Mouse (Mus musculus) kidney, adult 9 months (tissue): Measurements from ENCODE around the gene Adh1.
A peak's percentile ranks its signal among the peaks of the same experiment; 100 is the strongest.

Experiments
- DNase-seq: peaks from one replicate; pipeline ENCODE4 v3.0.0; 2022

Gene Adh1

DNA sequence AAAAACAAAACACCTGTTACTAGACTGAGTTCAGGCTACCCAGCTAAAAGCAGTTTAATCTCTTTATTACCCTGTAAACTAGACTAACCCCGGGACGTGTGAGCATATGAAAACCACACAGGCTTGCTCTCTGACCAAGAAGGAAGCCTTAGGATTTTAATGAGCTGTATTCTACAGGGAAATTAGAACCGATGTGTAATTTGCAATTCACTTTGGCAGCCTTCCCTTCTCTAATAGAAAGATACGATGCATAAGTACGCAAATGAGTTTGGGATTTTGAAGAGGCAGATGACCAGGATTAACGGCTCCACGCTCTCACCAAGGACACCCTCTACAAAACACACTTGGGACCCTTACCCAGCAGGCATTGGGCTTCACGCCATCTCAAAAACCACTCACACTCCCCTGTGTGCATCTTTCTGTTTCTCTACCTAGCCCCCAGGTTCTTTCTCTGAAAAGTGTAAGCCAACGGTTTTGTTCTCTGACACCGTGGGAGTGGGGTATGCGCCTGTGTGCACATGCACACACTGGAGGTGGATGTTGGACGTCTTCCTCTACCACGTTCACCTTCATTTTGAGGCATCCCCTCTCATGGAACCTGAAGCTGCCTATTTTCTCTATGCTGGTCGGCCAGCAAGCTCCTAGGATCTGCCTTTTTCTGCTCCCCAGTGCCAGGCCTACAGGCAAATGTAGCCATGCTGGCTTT, 18.6 kb upstream of the Adh1 start:
- no peak for DNase-seq

DNA sequence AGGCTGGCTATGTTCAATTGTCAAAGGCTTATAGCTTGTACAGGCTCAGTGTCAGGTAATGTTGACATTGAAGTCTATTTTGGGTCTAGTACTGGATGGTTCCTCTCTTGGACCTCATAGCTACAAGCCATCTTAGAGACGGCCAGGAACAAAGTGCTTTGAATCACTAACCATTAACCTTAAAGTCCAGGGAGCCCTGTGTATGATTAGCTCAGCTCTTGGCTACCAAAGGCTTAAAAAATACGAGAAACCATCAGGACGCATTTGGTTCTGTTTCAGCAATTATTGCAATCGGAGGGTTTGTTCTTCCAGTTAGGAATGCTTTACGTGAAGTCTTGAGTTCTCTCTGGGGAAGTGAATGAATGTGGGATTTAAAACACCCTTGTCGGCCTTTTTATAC, 17.9 kb upstream of the Adh1 start:
- peak; percentile 92 for DNase-seq

DNA sequence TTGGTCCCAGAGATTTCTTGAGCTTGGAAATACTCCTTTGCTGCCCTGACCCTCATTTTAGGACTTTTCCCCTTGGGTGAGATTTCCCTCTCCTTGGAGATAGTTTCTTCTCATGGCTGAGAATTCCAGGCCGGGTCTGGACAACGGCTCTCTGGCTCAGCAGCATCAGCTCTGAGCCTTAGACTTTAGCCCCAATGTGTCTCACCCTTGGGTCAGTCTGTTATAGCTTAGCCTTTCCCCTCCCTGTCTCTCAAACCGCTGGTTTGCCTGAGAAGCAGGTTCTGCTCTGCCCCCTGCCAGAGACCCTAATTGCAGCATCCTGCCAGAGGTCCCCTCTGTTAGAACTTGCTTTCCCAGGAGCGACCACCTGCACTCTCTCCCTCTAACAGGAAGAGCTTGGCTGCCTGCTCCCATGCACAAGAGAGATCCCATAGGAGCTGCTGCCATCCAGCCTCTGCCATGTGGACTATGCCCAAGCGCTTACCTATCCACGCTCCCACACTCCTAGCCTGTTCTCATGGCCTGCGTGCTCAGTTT, 16.4 kb upstream of the Adh1 start:
- peak; percentile 77 for DNase-seq

DNA sequence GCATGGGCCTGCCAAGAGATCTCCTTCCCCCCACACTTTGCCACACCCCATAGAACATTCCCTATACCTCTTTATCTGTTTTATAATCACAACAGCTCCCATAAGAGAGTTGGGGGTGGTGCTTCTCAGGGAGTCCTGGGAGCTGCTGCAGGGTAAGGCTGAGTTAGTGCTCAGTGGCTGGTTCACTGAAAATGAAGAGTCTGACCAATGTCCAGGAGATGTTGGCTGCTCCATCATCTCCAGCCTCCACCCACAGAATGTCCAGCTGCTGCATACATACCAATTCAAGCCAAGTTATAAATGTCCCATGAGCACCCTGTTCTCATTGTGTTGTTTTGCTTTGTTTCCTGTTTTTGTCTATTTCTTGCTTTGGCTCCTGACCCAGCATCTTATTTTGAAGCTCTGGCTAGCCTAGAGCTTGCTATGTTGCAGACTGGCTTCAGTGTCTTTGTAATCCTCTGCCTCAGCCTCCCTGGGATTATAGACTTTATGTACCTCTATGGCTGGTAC, 14.2 kb upstream of the Adh1 start:
- no peak for DNase-seq

DNA sequence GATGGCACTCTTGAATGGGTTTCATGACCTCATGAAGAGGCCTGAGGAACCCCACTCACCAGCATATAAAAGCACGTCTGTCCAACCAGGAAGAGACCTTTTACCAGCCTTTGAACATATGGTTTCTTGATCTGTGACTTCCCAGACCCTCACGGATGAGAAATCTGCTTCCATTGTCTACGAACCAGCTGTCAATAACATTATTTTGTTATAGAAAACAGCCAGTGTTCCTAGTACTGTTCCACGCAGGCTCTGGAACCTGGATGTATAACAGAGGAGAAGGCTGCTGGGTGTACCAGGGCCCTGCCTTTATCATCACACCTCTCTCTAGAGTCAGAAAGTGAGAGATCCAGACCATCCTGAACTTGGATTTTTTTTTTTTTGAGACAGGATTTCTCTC, 13.6 kb upstream of the Adh1 start:
- DNase-seq, result no peak

DNA sequence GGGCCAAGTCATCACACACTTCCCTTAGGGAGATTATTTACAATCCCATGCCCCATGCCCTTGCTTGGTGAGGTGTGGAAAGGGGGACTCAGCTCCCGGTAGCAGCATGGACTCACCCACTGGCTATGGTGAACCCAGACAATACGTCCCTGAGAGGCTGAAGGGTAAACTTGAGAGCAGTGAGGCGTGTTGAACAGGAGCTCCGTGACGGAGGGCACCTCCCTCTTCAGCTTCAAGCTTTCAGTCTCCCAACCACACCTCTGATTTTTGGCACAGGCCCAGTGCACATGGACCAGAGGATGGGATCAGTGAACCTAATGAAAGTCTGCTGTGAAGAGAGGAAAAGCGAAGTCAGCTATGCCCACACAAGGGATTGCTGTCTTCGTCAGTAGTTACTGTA, 12.8 kb upstream of the Adh1 start:
- DNase-seq, result peak; percentile 97

DNA sequence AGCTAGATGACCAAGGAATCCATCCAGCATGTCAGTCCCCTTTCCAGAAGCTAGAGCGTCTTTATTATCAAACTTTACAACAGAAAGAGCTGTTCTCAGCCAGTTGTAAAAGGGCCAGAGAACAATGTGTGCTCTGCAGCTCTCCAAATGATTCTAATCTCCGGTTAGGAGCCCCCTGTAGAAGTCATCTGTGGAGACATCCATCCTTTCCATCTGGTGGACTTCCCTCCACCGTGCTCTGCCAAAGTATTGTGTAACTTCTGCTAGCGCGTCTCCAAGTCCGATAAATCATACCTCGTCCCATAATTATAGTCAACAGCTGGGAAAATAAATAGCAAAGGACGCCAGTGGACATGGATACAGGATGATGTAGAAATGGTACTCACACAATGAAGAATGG, 12.0 kb upstream of the Adh1 start:
- DNase-seq, result peak; percentile 64

DNA sequence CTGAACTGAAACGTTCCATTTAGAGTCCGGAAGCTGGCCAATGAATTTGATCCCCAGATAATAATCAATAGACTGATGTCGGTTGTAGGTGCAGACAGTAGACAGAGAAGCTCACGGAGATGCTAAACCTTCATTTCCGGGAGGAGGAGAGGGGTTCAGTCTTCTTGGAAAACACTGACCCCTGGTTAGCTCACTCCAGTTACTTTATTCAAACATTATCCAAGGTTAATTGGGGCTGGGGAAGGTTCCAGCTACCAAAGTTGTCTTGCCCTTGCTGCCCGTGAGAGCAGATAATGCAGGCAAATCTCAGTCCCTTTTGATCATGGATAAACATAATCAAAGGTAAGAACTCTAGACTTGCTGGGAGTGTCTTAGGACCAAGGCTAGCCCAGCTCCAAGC, 9.6 kb upstream of the Adh1 start:
- DNase-seq, result peak; percentile 79

DNA sequence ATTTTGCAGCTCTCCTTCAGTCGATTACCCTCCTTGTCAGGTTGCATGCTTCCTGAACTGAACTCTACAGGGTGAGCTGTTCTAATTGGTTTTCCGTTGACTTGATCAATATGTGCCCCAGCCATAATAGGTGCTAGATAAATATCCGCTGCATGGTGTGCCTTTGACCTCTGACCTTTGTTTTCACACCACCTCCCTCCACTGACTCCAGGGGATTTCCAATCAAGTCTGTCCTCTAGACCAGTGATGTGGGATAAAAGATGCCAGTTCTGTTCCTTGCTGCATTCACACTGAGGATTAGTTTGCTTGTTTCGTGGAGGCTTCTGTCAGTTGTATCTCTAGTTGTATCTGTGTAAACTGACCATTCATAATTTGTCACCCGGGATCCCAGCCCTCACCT, 6.6 kb upstream of the Adh1 start:
- no peak for DNase-seq

DNA sequence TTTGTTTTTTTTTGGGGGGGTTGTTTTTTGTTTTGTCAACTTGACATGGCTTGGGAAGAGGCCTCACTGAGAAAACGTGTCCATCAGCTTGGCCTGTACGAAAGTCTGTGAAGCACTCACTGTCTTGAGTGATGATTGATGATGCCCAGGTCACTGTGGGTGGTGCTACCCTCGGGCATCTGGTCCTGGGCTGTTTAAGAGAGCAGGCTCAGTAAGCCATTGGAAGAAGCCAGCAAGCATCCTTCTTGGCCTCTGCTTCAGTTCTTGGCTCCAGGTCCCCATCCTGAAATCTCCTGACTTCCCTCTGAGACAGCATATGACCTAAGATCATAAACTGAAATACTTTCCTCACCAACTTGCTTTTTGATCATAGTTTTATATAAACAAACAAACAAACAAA, 5.4 kb upstream of the Adh1 start:
- DNase-seq, result no peak

DNA sequence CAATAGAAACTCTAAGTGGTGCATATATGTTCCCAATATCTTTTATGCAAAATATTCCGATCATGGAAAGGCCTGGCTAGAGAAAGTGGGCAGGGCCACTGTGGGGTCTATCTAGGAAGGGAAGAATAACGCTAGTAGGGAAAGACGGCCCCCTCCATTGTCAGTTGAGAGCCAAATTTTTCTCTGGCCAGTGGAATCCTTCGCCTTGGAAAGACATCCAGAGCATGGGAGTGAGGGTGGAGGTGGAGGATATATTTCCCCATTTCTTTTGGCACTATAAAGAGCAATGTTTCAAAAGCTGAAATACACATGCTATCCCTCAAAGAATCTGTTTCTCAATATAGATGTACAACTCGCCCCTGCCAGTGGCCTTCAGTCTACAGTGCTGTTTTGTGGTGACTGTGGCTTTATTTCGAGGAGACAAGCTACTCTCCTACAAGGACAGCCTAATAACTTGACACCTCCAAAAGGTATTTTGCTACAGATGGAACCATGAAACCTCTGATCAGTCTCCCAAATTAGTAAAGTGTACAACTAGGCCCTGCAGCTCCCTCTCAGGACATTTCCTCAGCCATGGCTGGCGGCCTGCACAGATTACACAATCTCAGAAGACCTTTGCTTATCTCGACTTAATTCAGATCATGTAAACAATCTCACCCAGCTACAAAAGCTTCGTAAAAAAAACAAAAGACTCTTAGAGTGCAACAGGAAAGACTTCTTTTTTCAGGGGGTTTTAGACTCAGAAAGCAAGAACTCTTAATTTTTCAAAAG, 4.8 kb upstream of the Adh1 start:
- DNase-seq, result no peak

DNA sequence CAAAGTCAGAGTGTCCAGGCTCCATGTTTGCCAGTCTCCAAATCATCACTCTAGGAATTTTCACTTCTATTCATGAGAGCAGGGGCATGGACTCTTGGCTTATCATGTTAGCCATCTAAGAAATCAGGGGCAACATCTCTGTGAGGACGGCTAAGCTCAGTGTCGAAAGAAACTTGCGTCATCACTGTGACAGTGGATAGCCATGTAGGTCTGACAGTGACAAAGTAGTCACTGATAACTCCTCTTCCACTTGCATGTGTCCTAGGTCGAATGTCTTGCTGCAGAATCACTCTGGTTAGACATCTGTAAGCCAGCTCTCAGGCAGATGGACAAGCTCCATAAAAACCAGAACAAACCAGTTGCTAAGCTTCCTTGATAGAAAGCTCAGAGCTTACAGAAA, 1.8 kb downstream of the Adh1 start:
- no peak for DNase-seq

DNA sequence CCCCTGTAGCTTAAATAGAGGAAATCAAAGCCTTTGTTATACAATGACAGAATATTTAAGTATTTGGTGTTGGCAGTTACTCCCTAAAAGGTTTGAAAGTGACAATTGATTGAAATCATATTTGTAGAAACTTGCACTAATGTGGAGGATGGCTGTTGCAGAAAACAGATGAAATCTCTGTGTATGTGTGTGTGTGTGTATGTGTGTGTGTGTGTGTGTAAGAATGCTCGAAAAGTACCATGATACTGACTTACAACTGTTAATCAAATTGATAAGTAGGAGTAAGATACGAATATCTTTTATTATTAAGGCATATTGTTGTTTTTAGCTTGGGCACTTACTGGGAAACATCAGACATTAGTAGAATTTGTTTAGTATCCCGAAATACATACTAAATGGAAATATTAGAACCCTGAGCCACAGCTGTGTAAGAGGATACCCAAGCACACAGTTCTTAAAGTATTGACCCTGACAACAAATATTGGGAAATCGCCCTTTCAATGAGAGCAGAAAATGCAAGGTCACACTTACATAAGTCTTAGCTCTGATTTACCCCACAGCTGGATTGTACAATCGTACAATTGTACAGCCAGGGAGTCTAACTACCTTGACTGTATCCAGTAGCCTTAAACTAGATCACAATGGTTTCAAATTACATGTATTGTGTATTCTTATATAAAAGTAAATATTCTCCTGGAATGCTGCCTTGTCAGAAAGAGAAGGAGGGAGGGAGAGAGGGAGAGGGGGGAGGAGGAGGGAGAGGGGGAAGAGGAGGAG, 2.6 kb downstream of the Adh1 start:
- no peak for DNase-seq

DNA sequence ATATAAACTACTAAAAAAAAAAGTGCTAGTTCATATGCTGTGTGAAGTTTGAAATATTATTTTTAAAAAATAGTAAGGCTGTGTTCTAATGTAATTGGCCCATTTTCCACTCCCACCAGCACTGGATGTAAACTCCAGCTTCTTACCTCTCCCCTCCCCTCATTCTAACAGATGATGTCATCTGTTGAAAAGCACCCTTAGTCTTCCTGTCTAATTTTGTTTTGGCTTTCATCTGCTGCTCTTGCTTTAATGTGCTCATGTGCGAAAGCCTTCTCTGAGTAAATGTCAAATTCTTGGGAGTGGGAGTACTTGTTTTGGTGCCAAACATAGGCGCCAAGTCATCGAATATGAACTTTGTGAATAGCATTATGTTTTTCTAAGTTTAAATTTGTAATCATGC, 3.9 kb downstream of the Adh1 start:
- no peak for DNase-seq

DNA sequence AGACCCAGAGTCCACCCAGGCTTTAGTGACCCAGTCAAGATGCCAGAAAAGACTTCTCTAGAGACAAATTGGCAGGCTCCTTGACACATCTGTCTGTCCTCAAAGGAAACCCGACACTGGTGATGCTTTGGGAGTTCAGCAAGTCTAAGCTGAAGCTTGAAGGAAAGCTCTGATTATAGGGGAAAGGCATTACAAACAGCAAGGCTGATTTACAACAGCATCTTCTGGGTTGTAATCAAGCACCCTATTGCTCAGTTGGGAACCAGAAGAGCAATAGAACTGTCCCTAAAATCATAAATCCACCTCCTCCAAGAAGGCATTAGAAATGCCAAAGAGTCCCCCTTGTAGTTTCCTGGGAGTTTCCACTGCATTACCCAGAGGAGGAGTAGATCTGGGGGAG, 9.7 kb downstream of the Adh1 start:
- no peak for DNase-seq

DNA sequence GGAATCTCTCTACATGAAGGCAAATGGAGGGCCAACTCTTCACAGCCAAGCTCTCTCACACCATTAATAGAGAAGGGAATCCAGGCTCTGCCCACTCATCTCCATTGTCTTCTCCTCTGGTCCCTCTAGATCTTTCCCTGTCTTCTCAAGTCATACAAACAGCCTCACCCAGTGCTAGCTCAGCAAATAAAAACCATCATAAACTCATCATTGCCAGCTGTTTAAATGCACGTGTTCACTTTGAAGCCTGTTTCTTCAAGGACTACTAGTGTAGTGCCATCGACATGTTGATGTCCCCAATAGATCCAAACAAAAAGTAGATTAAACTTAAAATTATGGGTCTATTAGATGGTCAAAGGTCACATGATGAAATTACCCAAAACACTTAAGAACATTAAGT, 10.5 kb downstream of the Adh1 start:
- DNase-seq, result no peak

DNA sequence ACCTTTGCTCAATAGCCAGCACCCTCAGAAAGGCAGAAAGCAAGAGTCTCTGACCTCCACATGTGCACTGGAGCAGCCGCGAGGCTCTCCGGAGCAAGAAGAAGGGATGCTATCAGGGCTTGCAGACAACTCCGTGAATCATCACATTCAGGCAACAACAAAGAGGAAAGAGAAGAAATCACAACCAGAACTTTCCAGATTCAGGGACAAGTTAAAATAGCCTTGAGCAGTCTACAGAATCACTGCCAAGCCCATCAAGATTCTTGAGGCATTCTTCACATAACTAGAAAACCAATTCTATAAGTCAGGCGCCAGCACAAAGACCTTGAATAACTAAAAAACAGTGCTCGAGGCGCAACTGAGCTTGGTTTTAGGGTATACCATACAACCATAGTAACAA, 12.3 kb downstream of the Adh1 start:
- no peak for DNase-seq

DNA sequence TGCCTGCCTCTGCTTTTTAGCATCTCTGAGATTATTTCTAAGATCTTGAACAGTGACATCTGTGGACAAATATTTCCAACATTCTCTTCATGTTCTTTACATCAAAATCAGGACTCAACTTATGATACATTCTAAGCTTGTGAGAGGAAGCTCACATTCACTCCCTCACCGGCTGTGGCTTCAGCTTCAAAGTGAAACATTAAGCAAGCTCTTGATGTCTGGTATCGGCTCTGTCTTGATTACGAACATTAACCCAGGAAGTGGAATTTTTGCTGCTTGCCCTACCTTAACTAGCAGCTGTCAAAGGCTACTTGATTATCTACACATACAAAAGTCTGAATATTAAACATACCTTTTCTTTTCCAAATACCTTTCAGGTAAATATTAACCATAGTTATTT, 14.3 kb downstream of the Adh1 start:
- peak; percentile 46 for DNase-seq

DNA sequence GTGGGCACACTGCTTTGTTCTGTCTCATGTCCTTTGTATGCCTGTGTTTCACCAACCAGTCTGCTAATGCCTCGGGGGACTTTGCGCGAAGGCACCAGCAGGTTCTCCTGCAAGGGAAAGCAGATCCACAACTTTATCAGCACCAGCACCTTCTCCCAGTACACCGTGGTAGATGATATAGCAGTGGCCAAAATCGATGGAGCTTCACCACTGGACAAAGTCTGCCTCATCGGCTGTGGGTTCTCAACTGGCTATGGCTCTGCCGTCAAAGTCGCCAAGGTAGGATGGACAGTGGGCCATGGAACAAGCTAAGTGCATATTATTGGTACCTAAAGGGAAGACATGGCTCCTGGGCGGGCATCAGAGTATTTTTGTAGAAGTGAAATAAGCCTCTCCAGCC, 21.8 kb downstream of the Adh1 start:
- no peak for DNase-seq

DNA sequence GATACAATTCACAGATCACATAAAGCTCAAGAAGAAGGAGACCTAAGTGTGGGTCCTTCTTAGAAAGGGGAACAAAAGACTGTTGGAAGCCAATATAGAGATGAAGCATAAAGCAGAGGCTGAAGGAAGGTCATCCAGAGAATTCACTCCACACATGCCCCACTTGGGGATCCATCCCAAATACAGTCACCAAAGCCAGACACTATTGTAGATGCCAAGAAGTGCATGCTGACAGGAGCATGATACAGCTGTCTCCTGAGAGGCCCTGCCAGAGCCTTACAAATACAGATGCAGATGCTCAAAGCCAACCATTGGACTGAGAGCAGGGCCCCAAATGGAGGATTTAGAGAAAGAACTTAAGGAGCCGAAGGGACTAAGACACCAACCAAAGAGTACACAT, 23.0 kb downstream of the Adh1 start:
- DNase-seq, result no peak

DNA sequence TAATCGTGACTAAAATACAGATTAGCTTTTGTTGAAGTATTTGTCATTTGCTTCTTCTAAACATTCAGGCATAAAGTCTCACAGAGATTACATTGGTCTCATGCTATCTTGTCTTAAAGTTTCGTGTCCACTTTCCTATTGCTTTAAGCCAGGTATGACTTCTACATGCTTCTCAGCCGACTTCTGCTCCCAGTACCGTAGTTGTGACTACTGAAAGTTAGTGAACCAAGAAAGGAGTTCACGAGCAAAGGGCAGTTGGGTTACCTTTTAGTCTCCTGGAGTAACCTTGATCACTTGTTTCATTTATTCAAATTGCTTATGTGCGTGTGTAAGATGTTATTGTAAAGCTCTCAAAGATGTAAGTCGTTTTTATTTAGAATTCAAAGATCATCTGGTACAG, 25.2 kb downstream of the Adh1 start:
- peak; percentile 56 for DNase-seq

DNA sequence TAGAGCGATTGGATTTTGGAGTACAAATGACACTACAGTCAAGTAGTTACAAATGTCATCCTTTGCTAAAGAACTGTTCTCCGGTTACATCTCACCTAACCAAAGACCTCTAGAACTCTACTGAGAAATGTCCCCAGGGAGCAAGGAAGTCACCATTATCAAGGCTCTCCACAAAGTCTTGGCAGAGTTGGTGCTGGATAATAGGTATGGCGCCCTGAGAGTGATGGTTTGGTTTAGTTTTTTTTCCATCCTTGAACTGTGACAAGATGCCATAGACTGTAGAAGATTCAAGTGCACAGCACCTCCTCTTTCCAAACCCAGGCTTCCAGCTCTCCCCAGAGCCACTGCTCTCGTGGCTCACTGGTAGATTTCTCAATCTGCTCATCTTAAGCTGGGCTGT, 26.9 kb downstream of the Adh1 start:
- DNase-seq, result no peak

DNA sequence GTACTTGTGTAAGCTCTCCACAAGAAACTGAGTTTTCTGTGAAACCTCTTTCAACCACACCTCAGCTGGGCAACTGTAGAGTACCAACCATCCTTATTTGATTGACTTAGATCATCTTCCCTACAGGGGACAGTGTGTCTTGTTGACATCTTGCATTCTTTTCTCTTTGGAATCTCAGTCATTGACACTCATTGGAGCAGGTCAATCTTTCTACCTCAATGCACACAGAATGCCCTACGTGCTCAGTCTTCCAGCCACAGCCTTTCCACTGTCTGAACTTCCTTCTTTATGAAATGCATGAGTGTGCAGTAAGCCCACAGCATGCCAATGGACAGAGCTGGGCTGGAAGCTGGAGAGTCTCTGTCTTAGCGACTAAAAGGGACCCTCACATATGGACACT, 29.9 kb downstream of the Adh1 start:
- peak; percentile 68 for DNase-seq
